Mouse (Mus musculus) c-Kit-positive CD71-negative TER-119-negative erythroid progenitor cells, embryonic 14.5 days (primary cell): ENCODE measurements at regions not wholly inside any gene's neighbourhood (a gene's known extent, or its start where the extent isn't known, plus 50 kb on each side); places are given as distances from the start of the nearest gene placed in this dataset.
"Not testable (repeated sequence)": the region's sequence is repeated elsewhere in the genome, so short reads cannot be mapped to it uniquely, and the experiment has no call there.

Source experiments
- DNase-seq: peaks from one replicate; pipeline ENCODE4 v3.0.0-alpha.2; 2013; ENCODE audit warnings: low read depth

DNA sequence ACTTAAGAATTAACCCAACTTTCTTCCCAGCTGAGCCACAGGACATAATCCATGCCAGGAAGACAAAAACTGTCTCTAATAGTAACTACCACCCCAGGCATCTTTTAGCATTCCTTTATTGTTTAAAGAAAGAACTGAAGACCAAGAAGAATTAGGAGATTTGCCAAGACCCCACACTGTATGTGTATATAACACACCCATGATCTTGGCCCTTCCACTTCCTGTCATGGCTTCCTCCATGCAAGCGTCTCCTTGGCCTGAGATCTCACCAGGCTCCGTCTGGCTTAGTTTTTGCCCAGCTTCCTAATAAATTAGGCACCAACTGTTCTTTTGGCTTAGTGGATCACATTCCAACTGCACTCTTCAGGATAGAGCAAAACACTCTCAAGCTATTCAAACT is 215.9 kb upstream of the Tenm4 start:
- DNase-seq = no peak

GRCm38 (mm10) chr7:95959068-95959467 is 212.0 kb upstream of the Tenm4 start:
- no peak for DNase-seq

GRCm38 (mm10) chr7:95971863-95972262 is 199.2 kb upstream of the Tenm4 start:
- DNase-seq = no peak

- DNase-seq = no peak
These were observed 197.0 kb upstream of the Tenm4 start for GRCm38 (mm10) chr7:95974085-95974484.

DNA sequence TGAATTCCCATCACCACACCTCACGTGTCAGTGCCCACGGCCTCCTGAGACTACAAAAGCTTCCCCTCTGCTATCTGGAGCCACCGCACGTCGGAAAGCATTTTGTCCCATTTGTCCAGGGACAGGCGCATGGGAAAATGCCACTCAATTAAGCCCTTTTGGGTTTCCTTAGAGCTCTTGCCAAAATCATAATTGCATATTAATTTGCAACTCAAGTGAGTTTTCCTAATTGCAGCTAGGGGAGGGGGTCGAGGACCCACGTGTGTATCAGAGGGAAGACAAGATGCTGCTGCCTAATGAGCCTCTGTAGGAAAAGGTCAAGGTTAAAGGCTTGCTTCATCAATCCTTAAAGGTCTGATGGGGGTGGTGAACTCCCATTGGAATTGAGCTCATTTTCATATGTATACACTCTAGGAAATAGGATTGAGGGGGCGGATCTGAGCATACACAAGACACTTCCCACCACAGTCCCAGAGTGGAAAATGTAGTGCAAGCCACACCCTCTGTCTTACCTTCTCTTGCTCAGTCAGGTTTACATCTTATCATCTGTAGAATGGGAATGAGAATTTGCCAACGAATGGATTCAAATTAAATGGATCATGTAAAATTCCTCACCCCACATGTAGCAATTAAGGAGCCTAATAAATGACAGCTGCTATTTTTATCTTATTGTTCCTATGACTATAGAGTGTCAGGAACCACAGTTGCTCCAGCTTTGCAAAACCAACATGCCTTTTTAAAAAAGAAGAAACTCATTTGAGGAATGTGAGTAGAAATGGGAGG is 179.6 kb upstream of the Tenm4 start:
- no peak for DNase-seq

DNA sequence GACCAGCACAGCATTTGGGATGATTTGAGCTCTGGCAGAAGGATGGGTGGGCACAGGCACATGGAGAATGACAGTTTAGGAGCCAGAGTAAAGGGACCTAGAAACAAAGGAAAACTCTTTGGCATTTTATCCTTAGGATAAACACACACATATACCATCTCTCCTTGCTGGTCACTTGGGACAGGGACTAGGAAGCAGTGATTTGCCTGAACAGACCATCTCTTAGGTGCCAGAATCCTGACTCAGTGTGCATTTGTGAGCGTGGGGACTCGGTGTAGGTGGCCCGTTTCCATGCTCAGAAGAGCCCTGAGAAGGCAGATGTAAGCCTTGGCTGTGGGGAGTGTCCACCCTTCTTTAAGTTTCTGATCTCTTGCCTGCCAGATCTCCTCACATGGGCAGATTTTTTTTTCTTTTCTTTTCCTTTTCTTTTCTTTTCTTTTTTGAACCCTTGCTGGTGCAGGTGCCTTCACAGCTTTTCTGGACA is 179.0 kb upstream of the Tenm4 start:
- no peak for DNase-seq

DNA sequence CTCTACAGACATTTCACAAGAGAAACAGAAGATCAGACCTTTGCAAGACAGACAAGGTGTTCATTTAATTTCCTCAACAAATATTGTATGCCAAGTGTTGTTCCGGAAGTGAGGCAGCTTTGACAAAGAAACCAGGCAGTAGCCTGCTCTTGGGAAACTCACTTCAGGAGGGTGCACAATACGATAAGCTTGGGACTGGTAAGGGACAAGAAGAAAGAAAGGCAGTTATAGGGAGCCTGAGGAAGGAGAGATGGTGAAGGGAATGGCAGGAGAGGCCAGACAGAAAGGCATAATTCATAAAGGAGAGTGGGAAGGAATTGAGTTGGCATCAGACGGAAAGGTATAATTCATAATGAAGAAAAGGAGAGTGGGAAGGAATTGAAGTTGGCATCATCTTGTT is 178.5 kb upstream of the Tenm4 start:
- no peak for DNase-seq

DNA sequence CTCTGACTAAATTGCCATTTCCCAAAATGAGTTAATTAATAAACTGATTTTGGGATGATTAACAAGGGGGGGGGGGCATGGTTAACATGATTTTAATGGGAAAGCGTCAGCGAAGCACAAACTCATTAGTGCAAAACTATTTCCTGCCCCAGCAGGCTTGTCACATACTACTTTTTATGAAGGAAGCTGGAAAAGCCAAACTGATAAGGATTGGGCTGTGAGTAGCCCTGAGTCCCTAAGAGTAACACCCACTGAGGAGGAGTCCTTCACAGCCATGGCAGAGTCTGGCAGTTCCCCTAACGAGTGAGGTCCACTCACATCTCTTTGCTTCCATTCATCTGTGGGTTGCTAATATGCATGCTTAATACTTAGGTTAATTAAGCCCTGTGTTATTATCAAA is 173.9 kb upstream of the Tenm4 start:
- DNase-seq = no peak

GRCm38 (mm10) chr7:95999189-95999588 is 171.9 kb upstream of the Tenm4 start:
- DNase-seq = no peak

- DNase-seq = no peak
These were observed 168.6 kb upstream of the Tenm4 start for GRCm38 (mm10) chr7:96002401-96002800.

DNA sequence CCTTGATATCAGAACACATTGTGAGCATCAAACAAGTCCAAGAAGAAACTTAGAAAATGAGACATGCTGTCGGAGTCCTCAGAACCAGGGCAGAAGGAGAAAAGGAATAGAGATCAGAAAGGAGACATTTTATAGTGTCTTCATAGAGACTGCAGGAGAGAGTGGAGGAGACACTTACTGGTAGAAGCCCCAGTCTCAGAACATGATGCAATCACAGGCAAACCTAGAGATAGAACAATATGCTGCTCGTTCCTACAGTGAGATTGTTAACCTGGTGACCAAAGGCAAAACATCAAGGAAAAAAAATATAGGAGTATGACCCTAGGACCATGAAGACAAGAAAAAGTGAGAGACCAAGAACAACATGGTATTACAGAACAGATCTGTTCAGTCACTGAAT is 164.7 kb upstream of the Tenm4 start:
- no peak for DNase-seq

GRCm38 (mm10) chr7:96013008-96013407 is 158.0 kb upstream of the Tenm4 start:
- no peak for DNase-seq

GRCm38 (mm10) chr7:96017112-96017884 is 153.7 kb upstream of the Tenm4 start:
- no peak for DNase-seq

DNA sequence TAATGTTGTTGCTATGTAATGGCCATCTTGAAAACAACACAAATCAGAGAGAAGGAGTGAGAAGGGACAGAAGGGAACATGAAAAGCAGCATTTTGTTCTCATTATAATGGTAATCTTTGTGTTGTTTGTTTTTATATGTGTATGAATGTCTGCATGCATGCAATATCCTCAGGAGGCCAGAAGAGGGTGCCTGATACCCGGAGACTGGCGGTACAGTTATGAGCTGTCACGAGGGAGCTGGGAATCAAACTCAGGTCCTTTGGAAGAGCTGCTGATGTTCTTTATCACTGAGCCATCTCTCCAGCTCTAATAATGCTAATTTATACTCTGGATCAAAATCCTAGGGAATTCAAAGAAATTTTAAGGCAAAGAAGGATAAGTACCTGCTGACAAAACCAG is 147.0 kb upstream of the Tenm4 start:
- DNase-seq = no peak

DNA sequence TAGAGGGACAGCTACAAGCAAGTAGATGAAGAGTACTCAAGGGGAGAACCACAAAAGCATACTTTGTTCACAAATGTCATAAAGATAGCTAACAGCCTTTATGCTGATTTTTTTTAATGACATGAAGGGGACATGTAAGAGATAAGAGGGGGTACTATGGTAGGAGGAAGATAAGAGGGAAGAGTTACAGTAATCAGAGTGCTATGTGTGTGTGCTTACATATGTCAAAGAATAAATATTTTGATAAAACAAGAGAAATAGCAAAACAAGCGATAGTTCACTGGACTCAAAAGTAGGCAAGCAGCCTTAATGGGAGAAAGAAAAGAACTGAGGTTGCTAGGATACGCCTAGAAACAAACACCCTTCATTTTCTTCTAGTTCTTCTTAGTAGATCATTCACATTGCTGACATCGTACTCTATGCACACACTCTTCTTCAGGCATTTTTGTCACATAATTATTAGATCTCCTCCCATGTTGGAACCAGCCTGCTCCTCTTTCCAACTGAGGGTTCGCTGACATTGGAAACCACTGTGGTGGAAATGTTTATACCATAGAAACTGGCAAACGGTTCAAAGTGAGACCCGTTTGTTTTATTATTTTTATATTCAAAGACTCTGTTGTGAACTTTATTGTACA is 144.1 kb upstream of the Tenm4 start:
- no peak for DNase-seq

- no peak for DNase-seq
These were observed 137.4 kb upstream of the Tenm4 start for GRCm38 (mm10) chr7:96033636-96034035.

- DNase-seq = no peak
These were observed 135.6 kb upstream of the Tenm4 start for GRCm38 (mm10) chr7:96035456-96035855.

DNA sequence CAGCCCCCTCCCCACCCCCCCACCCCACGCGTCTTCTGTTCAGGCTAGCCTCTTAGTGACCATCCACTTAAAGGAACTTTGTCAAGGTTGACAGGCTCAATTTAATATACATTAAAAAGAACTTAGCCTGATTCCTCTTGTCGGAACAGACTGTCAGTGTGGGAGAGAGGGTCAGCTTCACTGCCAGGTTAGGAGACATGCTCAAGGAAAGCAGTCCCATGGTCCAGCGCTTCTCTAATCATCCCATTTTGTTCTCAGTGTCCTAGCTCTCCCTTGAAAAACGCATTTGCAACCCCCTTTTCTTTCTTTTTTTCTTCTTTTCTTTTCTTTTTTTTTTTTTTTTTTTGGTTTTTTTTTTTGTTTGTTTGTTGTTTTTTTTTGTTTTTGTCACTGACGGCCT is 131.4 kb upstream of the Tenm4 start:
- DNase-seq = no peak

DNA sequence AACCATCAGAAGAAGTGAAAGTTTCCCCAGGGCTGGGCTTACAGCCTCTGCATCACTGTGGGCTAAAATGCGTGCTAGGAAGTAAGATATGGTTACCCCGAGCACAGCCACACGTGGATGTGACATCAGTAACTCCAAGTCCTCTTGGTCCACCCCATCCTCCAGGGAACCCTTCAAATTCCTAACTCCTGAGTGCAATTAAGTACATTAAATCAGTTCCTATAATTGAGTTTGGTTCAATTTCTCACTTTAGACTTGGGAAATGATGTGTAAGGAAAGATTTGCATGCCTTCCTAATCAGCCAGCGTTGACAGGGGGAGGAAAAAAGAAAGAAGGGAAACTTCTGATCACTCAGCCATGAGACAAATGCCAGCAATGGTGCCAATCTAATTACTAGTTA is 129.2 kb upstream of the Tenm4 start:
- no peak for DNase-seq

- no peak for DNase-seq
These were observed 119.4 kb upstream of the Tenm4 start for GRCm38 (mm10) chr7:96051631-96052030.

DNA sequence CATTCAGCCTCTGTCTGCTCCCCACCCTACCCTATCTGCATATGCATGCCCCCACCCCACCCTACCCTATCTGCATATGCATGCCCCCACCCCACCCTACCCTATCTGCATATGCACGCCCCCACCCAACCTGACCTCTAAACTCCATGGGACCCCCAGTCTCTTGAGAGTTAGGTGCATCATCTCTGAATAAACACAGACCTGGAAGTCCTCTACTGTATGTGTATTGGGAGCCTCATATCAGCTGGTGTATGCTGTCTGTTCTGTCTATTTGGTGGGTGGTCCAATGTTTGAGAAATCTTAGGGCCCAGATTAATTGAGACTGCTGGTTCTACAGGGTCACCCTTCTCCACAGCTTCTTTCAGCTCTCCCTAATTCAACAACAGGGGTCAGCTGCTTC is 109.4 kb upstream of the Tenm4 start:
- not testable (repeated sequence) for DNase-seq

- DNase-seq = no peak
These were observed 92.5 kb upstream of the Tenm4 start for GRCm38 (mm10) chr7:96078511-96078910.

GRCm38 (mm10) chr7:96081676-96082075 is 89.4 kb upstream of the Tenm4 start:
- no peak for DNase-seq
